Comparison of ENCODE assay signal across 17 mouse cellular contexts in the genomic region with DNA sequence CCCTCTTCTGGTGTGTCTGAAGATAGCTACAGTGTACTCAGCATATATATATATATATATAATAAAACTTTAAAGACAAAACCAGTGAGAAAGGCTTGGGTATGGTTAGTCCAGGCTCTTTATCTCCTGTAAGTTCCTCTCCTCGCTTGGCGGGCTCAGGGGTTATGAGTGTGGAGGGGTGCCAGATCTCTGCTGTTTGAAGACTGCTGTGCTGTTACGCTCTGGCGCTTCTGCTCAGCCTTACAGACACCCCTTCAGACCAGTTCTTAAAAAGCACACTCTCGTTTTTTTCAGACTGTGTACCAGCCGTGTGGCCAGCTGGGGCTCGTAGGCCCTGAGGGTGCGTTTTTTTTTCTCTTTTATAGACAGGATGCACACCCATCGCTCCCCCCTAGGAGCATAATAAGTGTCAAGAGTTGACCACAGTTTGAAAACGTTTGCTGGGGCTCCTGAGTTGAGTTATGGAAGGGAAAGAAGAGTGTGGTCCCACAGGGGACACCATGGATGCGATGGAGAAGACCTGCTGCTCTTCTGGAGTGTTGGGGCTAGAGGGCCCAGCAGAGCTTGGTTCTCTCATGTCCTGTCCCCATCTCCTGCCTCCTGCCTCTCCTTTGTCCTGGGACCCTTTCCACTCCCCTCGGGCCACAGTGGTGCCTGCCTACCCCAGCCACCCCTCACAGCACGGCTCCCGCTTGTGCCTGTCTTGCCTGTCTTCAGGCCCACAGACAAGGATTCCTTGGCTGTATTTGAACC. TPM values are rescaled to one million over a fixed set of nuclear protein-coding genes. Genes with fewer than 3 reads are reported as not detected.
DNase-seq lines count a peak whose midpoint lies in the region; ATAC-seq and TF ChIP-seq lines count a peak whose summit lies in the region.
"Had no signal": no experiment of that assay in that cellular context is flagged by ENCODE, and none has a peak within 500 bp of the region (broad histone marks: within the 10 kb centered on the region; RNA-seq: fewer than 3 reads in every experiment).

No protein-coding gene starts in this region.

- peak; percentile 46 for DNase-seq in kidney, postnatal 0 days (ENCODE audit: low spot score)
- no peak for DNase-seq in kidney, adult 9 months
- DNase-seq: cerebellum, adult 11-12 months; kidney, postnatal 4 days; layer of hippocampus, postnatal 36 days; left cerebral cortex, postnatal 4 days had no signal

- H3K9me3 ChIP-seq in kidney, postnatal 0 days (replicated peaks; ENCODE audit: low read length) = no peaks in the 10 kb centered on the region
- H3K9me3 ChIP-seq in ES-Bruce4 (replicated peaks; ENCODE audit: control insufficient read depth, insufficient read depth, low read length, poor library complexity, severe bottlenecking) = no peaks in the 10 kb centered on the region
- H3K9me3 ChIP-seq in intestine, embryonic 15.5 days = no peaks in the 10 kb centered on the region
- no peaks in the 10 kb centered on the region for H3K9me3 ChIP-seq in forebrain, embryonic 15.5 days
- H3K9me3 ChIP-seq: embryonic facial prominence, embryonic 15.5 days; heart, embryonic 13.5 days; neural tube, embryonic 15.5 days had no signal

- no peak for TF ChIP-seq EP300 in ES-Bruce4 (IDR thresholded peaks at IDR 0.05; ENCODE audit: insufficient read depth, low read depth, low read length)

- no peak overlapping the region for H3K9ac ChIP-seq in kidney, postnatal 0 days (ENCODE audit: low read depth, low read length)
- no peak overlapping the region for H3K9ac ChIP-seq in ES-Bruce4 (ENCODE audit: low read depth, poor library complexity, severe bottlenecking)
- no peak overlapping the region for H3K9ac ChIP-seq in intestine, embryonic 15.5 days
- no peak overlapping the region for H3K9ac ChIP-seq in forebrain, embryonic 15.5 days (replicated peaks)
- H3K9ac ChIP-seq: embryonic facial prominence, embryonic 15.5 days; heart, embryonic 13.5 days; neural tube, embryonic 15.5 days had no signal

- no peaks in the 10 kb centered on the region for H3K27me3 ChIP-seq in kidney, postnatal 0 days (ENCODE audit: insufficient read depth, low read length)
- H3K27me3 ChIP-seq in ES-Bruce4 (ENCODE audit: control insufficient read depth, insufficient read depth, low read length, poor library complexity, severe bottlenecking) = no peaks in the 10 kb centered on the region
- H3K27me3 ChIP-seq in intestine, embryonic 15.5 days (replicated peaks) = no peaks in the 10 kb centered on the region
- H3K27me3 ChIP-seq in forebrain, embryonic 15.5 days = no peaks in the 10 kb centered on the region
- H3K27me3 ChIP-seq: embryonic facial prominence, embryonic 15.5 days; heart, embryonic 13.5 days; neural tube, embryonic 15.5 days had no signal

- TF ChIP-seq POLR2A in ES-Bruce4 (IDR thresholded peaks at IDR 0.05; ENCODE audit: insufficient read depth, low read length) = no peak
- TF ChIP-seq POLR2A in bone marrow, adult 2 months (IDR thresholded peaks at IDR 0.05; ENCODE audit: borderline replicate concordance, control insufficient read depth, low read depth, low read length) = no peak

- H3K4me2 ChIP-seq in kidney, postnatal 0 days (ENCODE audit: low read length) = no peak overlapping the region
- H3K4me2 ChIP-seq in intestine, embryonic 15.5 days (replicated peaks) = no peak overlapping the region
- H3K4me2 ChIP-seq in forebrain, embryonic 15.5 days (replicated peaks) = no peak overlapping the region
- H3K4me2 ChIP-seq: embryonic facial prominence, embryonic 15.5 days; heart, embryonic 13.5 days; neural tube, embryonic 15.5 days had no signal

- 44% methylated on average over 14 of the region's 14 CpGs for WGBS in kidney, postnatal 0 days
- WGBS in bone marrow, adult 2 months = 23% methylated on average over 14 of the region's 14 CpGs
- WGBS in intestine, embryonic 15.5 days = 66% methylated on average over 14 of the region's 14 CpGs
- WGBS in forebrain, embryonic 15.5 days = 71% methylated on average over 14 of the region's 14 CpGs

- H3K4me3 ChIP-seq in kidney, postnatal 0 days (replicated peaks; ENCODE audit: low read depth, low read length) = no peak overlapping the region
- no peak overlapping the region for H3K4me3 ChIP-seq in ES-Bruce4 (ENCODE audit: low read depth, low read length)
- H3K4me3 ChIP-seq in bone marrow, adult 2 months (replicated peaks; ENCODE audit: control insufficient read depth, low read depth, low read length) = no peak overlapping the region
- no peak overlapping the region for H3K4me3 ChIP-seq in intestine, embryonic 15.5 days (replicated peaks)
- no peak overlapping the region for H3K4me3 ChIP-seq in forebrain, embryonic 15.5 days
- H3K4me3 ChIP-seq: embryonic facial prominence, embryonic 15.5 days; heart, embryonic 13.5 days; neural tube, embryonic 15.5 days had no signal

- no peak overlapping the region for H3K27ac ChIP-seq in kidney, postnatal 0 days
- H3K27ac ChIP-seq in ES-Bruce4 (ENCODE audit: insufficient read depth, low read length) = peak overlapping the region; percentile 43
- H3K27ac ChIP-seq in bone marrow, adult 2 months (ENCODE audit: control insufficient read depth, insufficient read depth, low read depth, low read length, poor library complexity) = peak overlapping the region; percentile 35
- no peak overlapping the region for H3K27ac ChIP-seq in intestine, embryonic 15.5 days
- no peak overlapping the region for H3K27ac ChIP-seq in forebrain, embryonic 15.5 days (replicated peaks)
- H3K27ac ChIP-seq: embryonic facial prominence, embryonic 15.5 days; heart, embryonic 13.5 days; neural tube, embryonic 15.5 days had no signal

- H3K4me1 ChIP-seq in kidney, postnatal 0 days (replicated peaks; ENCODE audit: insufficient read depth, low read length) = no peaks in the 10 kb centered on the region
- peaks cover 20% of the 10 kb centered on the region for H3K4me1 ChIP-seq in ES-Bruce4 (ENCODE audit: control insufficient read depth, insufficient read depth, low read length)
- H3K4me1 ChIP-seq in bone marrow, adult 2 months (ENCODE audit: control insufficient read depth, insufficient read depth, low read length) = peaks cover 3% of the 10 kb centered on the region
- peaks cover 4% of the 10 kb centered on the region; the same call in 1 of the 2 replicates for H3K4me1 ChIP-seq in intestine, embryonic 15.5 days (replicated peaks)
- no peaks in the 10 kb centered on the region for H3K4me1 ChIP-seq in forebrain, embryonic 15.5 days
- H3K4me1 ChIP-seq: neural tube, embryonic 15.5 days had no signal

- TF ChIP-seq CTCF in kidney, postnatal 0 days (IDR thresholded peaks at IDR 0.05; ENCODE audit: low read depth) = no peak
- no peak for TF ChIP-seq CTCF in ES-Bruce4 (IDR thresholded peaks at IDR 0.05; ENCODE audit: low read depth, low read length)
- TF ChIP-seq CTCF in bone marrow, adult 2 months (IDR thresholded peaks at IDR 0.05; ENCODE audit: control insufficient read depth, insufficient read depth, low read length) = no peak

- no peak for ATAC-seq in kidney, postnatal 0 days (replicated peaks; ENCODE audit: low FRiP score, low read depth)
- peak; percentile 29 for ATAC-seq in megakaryocyte progenitor cell, adult 5-6 weeks (replicated peaks; ENCODE audit: poor library complexity)
- ATAC-seq in intestine, embryonic 15.5 days = no peak
- no peak for ATAC-seq in forebrain, embryonic 15.5 days (replicated peaks)
- ATAC-seq: intestine, embryonic 16.5 days had no signal

- no peaks in the 10 kb centered on the region for H3K36me3 ChIP-seq in kidney, postnatal 0 days (ENCODE audit: insufficient read depth, low read length)
- H3K36me3 ChIP-seq in ES-Bruce4 (ENCODE audit: control insufficient read depth, insufficient read depth, low read length, poor library complexity, severe bottlenecking) = no peaks in the 10 kb centered on the region
- no peaks in the 10 kb centered on the region for H3K36me3 ChIP-seq in intestine, embryonic 15.5 days
- no peaks in the 10 kb centered on the region for H3K36me3 ChIP-seq in forebrain, embryonic 15.5 days
- H3K36me3 ChIP-seq: embryonic facial prominence, embryonic 15.5 days; heart, embryonic 13.5 days; neural tube, embryonic 15.5 days had no signal

RNA-seq across cellular contexts. Expression of a gene that starts 15.8 kb away (rescaled TPM):
- polyA plus RNA-seq in kidney, postnatal 0 days (2015; fragmentation: Nextera tagmentation; extraction: Ambion mirVana) = 0.09 TPM in 1 of 2 replicates, not detected in the other
- polyA plus RNA-seq in ES-Bruce4 (2011; ENCODE audit: insufficient read depth, insufficient read length, low read depth, missing spikeins) = 0.49 and 0.76 TPM in 2 replicates
- 62.0 and 66.9 TPM in 2 replicates for polyA plus RNA-seq in bone marrow, adult 2 months (2011; ENCODE audit: insufficient read depth, insufficient read length, low replicate concordance, missing spikeins)
- total RNA-seq in megakaryocyte progenitor cell, adult 5-6 weeks (2015) = 15.6 and 28.3 TPM in 2 replicates
- 10.3 and 13.1 TPM in 2 replicates for total RNA-seq in megakaryocyte progenitor cell, adult 5-6 weeks (2017)
- 1.1 and 1.5 TPM in 2 replicates for polyA plus RNA-seq in intestine, embryonic 15.5 days (2015; fragmentation: Nextera tagmentation; extraction: Ambion mirVana)
- not detected in 2 replicates for polyA plus RNA-seq in forebrain, embryonic 15.5 days (2015; fragmentation: Nextera tagmentation; extraction: Ambion mirVana)
- total RNA-seq: layer of hippocampus, postnatal 36 days; left cerebral cortex, postnatal 4 days had no signal
- polyA plus RNA-seq: embryonic facial prominence, embryonic 15.5 days; neural tube, embryonic 15.5 days had no signal

RNA-seq across cellular contexts. Expression of a gene that starts 22.4 kb away (rescaled TPM):
- polyA plus RNA-seq in kidney, postnatal 0 days (2015; fragmentation: Nextera tagmentation; extraction: Ambion mirVana) = 19.6 and 22.4 TPM in 2 replicates
- polyA plus RNA-seq in ES-Bruce4 (2011; ENCODE audit: insufficient read depth, insufficient read length, low read depth, missing spikeins) = 29.0 TPM in 2 replicates
- 14.5 and 14.7 TPM in 2 replicates for polyA plus RNA-seq in bone marrow, adult 2 months (2011; ENCODE audit: insufficient read depth, insufficient read length, low replicate concordance, missing spikeins)
- total RNA-seq in megakaryocyte progenitor cell, adult 5-6 weeks (2015) = 16.2 and 19.1 TPM in 2 replicates
- 11.0 and 13.0 TPM in 2 replicates for total RNA-seq in megakaryocyte progenitor cell, adult 5-6 weeks (2017)
- polyA plus RNA-seq in intestine, embryonic 15.5 days (2015; fragmentation: Nextera tagmentation; extraction: Ambion mirVana) = 31.8 and 33.8 TPM in 2 replicates
- 41.8 and 42.3 TPM in 2 replicates for polyA plus RNA-seq in forebrain, embryonic 15.5 days (2015; fragmentation: Nextera tagmentation; extraction: Ambion mirVana)

RNA-seq across cellular contexts. Expression of a gene that starts 35.1 kb away (rescaled TPM):
- 9.5 and 10.6 TPM in 2 replicates for polyA plus RNA-seq in kidney, postnatal 0 days (2015; fragmentation: Nextera tagmentation; extraction: Ambion mirVana)
- polyA plus RNA-seq in ES-Bruce4 (2011; ENCODE audit: insufficient read depth, insufficient read length, low read depth, missing spikeins) = 26.9 and 32.5 TPM in 2 replicates
- 9.4 and 12.5 TPM in 2 replicates for polyA plus RNA-seq in bone marrow, adult 2 months (2011; ENCODE audit: insufficient read depth, insufficient read length, low replicate concordance, missing spikeins)
- total RNA-seq in megakaryocyte progenitor cell, adult 5-6 weeks (2015) = 9.4 and 10.3 TPM in 2 replicates
- 7.1 and 12.1 TPM in 2 replicates for total RNA-seq in megakaryocyte progenitor cell, adult 5-6 weeks (2017)
- polyA plus RNA-seq in intestine, embryonic 15.5 days (2015; fragmentation: Nextera tagmentation; extraction: Ambion mirVana) = 16.2 and 16.6 TPM in 2 replicates
- polyA plus RNA-seq in forebrain, embryonic 15.5 days (2015; fragmentation: Nextera tagmentation; extraction: Ambion mirVana) = 35.8 and 38.4 TPM in 2 replicates

RNA-seq across cellular contexts. Expression of a gene that starts 42.8 kb away (rescaled TPM):
- polyA plus RNA-seq in kidney, postnatal 0 days (2015; fragmentation: Nextera tagmentation; extraction: Ambion mirVana) = not detected in 2 replicates
- polyA plus RNA-seq in ES-Bruce4 (2011; ENCODE audit: insufficient read depth, insufficient read length, low read depth, missing spikeins) = not detected in 2 replicates
- polyA plus RNA-seq in bone marrow, adult 2 months (2011; ENCODE audit: insufficient read depth, insufficient read length, low replicate concordance, missing spikeins) = 0.72 TPM in 1 of 2 replicates, not detected in the other
- not detected in 2 replicates for total RNA-seq in megakaryocyte progenitor cell, adult 5-6 weeks (2015)
- total RNA-seq in megakaryocyte progenitor cell, adult 5-6 weeks (2017) = not detected in 2 replicates
- 159 and 428 TPM in 2 replicates for polyA plus RNA-seq in intestine, embryonic 15.5 days (2015; fragmentation: Nextera tagmentation; extraction: Ambion mirVana)
- 0.10 TPM in 1 of 2 replicates, not detected in the other for polyA plus RNA-seq in forebrain, embryonic 15.5 days (2015; fragmentation: Nextera tagmentation; extraction: Ambion mirVana)
- total RNA-seq: hematopoietic stem cell, adult 5-6 weeks; layer of hippocampus, postnatal 36 days; left cerebral cortex, postnatal 4 days had no signal
- polyA plus RNA-seq: forebrain, embryonic 11.5 days; heart, embryonic 13.5 days had no signal

Comparison
In these comparisons a context has a peak if more than half of its experiments do, and no peak if none do; other contexts are left out.
1. H3K27ac ChIP-seq: peak in ES-Bruce4 (single experiment) and bone marrow, adult 2 months (single experiment); none in kidney, postnatal 0 days (single experiment), intestine, embryonic 15.5 days (single experiment) and forebrain, embryonic 15.5 days (single experiment).
2. RNA of a gene that starts 15.8 kb away (polyA plus RNA-seq): 62.0 to 66.9 TPM in bone marrow, adult 2 months; 1.1 to 1.5 TPM in intestine, embryonic 15.5 days, 0.49 to 0.76 TPM in ES-Bruce4, 0.09 TPM in kidney, postnatal 0 days and not detected in forebrain, embryonic 15.5 days; every median in the first group is over 10 times any median in the second.